Mouse (Mus musculus): ENCODE data around the gene Patj. TPM values are rescaled to one million over a fixed set of nuclear protein-coding genes. Genes with fewer than 3 reads are reported as not detected.
"Not testable (repeated sequence)": the region's sequence is repeated elsewhere in the genome, so short reads cannot be mapped to it uniquely, and the experiment has no call there.

Gene Patj
- 1 to 10 TPM; 6.6 to 7.7 TPM for total RNA-seq (2021)
- long read RNA-seq, experiment 1, partial matches to known transcripts, result 3 of 5 reads
- long read RNA-seq, experiment 1, other reads (novel, unspliced or antisense), result 2 of 5 reads
- long read RNA-seq, experiment 2, partial matches to known transcripts, result 1 of 1 reads
- long read RNA-seq, experiment 2, other reads (novel, unspliced or antisense), result 0 of 1 reads

GRCm38 (mm10) chr4:98395690-98396437, at the start of gene Patj:
TSS of gene Patj (plus strand) at chr4:98395785.
- peak; percentile 72 for DNase-seq

- no peak for DNase-seq
Observed at GRCm38 (mm10) chr4:98348580-98348979, 47.0 kb upstream of the Patj start.

GRCm38 (mm10) chr4:98358034-98358809, 37.4 kb upstream of the Patj start:
- DNase-seq, result no peak

GRCm38 (mm10) chr4:98375401-98375800, 20.2 kb upstream of the Patj start:
- DNase-seq, result no peak

DNA sequence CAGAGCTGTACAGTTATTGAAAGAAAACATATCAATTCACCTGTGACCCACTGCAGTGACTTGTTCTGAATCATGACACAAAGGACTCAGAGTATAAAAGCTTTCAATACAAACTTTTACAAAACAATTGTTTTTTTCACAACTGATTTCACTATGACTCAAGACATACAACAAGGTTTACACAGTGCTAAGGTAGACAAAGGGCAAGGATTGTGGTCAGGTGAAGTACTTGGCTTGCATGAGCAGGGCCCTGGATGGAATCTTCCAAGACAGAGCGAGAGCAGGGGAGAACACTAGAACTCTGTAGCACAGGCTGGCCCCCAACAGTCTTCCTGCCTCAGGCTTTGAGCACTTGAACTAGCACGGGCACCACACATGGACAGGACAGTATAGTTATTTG, 18.6 kb upstream of the Patj start:
- DNase-seq, result no peak

GRCm38 (mm10) chr4:98382716-98383424, 12.7 kb upstream of the Patj start, which contains the start of gene Tm2d1:
TSS of gene Tm2d1 (minus strand) at chr4:98383306.
- DNase-seq, result peak; percentile 91

- DNase-seq, result no peak
Observed at GRCm38 (mm10) chr4:98385036-98385435, 10.5 kb upstream of the Patj start.

DNA sequence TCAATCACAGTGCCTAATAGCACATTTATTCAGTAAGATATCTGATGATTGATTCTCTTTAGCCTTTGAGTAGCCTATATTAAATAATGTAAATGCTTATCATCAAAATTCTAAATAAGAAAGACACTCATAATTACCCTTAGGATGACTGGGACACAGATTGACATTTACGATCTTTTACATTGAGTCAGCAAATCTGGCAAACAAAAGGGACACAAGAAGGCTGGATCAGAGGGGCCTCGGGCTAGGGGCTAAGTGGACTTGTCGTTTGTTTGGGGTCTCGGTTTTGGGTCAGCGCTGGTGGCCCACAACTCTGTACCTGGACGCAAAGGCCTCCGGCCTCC, 267 bp upstream of the Patj start:
- DNase-seq, result no peak

GRCm38 (mm10) chr4:98400926-98401583, 5.5 kb downstream of the Patj start:
- no peak for DNase-seq

- no peak for DNase-seq
Observed at GRCm38 (mm10) chr4:98401584-98401962, 6.0 kb downstream of the Patj start.

DNA sequence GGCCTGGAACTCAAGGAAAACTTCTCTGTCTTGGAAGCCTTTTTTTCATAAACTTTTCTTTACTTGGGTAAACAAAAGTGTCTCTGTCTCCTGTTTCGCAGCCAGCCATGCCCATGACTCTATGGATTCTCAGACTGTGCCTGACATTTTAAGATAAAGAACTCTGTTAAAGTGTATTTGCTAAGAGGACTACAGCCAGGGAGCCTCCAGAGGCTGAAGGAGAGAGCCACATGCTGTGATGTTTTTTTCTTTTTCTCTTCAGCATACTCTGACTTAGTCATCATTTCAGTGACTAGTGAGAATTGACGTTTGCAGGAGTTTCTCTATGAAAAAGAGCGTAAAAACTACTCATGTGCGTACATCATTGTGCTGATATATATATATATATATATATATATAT, 7.9 kb downstream of the Patj start:
- DNase-seq, result no peak

DNA sequence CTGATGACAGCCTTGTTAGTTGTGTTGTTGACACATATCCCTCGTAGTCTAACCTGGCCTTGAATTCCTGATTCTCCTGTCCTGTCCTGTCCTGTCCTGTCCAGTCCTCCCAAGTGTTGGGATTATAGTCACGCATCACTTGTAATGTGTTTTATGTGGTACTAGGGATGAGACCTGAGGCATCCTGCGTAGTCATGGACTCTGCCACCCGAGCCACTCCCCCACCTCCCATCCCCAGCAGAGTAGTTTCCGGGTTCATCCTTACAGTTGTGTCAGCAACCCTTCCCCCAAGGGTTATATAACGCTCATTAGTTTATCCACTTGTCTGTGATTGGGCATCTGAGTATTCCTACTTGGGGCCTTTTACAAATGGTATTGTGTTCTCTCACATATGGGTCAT, 8.8 kb downstream of the Patj start:
- DNase-seq, result no peak

DNA sequence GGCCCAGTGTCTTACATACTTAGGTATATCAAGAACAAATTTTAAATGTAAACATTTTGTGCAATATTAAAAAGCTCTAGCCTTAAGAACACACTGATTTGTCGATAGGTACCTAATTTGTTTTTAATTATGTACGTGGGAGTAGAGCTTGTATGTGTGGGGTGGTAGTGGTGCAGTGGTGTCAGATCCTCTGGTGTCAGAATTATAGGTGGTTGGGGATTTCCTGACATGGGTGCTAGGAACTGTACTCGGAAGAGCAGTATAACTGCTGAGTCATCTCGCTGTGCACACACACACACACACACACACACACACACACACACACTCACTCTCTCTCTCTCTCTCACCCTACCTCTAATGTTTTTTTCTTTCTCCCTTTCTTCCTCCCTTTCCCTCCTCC, 12.9 kb downstream of the Patj start:
- no peak for DNase-seq

DNA sequence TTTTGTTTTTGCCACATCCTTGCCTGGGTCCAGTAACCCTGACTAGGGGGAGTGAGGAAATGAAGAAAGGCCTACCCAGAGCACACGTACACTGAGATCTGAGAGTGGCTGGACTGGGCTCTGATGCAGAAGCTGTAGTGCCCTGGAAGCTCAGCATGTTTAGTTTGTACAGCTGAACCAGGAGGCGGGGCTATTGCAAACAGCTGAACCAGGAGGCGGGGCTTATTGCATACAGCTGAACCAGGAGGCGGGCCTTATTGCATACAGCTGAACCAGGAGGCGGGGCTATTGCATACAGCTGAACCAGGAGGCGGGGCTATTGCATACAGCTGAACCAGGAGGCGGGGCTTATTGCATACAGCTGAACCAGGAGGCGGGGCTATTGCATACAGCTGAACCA, 19.6 kb downstream of the Patj start:
- not testable (repeated sequence) for DNase-seq

DNA sequence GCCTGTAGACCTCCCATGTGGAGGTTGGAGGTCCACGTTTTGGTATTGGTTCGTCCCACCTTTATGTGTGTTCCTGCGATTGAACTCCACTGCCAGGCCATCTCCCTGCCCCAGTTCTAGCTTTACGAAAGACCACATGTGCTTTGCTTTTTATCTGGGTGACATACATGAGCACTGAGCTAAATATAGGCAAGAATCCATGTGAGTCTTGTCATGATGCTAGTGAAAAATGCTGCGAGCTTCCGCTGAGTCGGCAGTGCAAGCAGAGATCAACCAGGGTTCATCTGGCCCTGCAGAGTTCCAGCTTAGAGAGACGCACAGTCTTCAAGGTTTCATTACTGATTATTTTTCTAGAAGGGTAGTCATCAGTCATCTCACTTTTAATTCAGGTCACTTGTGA, 32.8 kb downstream of the Patj start:
- no peak for DNase-seq

DNA sequence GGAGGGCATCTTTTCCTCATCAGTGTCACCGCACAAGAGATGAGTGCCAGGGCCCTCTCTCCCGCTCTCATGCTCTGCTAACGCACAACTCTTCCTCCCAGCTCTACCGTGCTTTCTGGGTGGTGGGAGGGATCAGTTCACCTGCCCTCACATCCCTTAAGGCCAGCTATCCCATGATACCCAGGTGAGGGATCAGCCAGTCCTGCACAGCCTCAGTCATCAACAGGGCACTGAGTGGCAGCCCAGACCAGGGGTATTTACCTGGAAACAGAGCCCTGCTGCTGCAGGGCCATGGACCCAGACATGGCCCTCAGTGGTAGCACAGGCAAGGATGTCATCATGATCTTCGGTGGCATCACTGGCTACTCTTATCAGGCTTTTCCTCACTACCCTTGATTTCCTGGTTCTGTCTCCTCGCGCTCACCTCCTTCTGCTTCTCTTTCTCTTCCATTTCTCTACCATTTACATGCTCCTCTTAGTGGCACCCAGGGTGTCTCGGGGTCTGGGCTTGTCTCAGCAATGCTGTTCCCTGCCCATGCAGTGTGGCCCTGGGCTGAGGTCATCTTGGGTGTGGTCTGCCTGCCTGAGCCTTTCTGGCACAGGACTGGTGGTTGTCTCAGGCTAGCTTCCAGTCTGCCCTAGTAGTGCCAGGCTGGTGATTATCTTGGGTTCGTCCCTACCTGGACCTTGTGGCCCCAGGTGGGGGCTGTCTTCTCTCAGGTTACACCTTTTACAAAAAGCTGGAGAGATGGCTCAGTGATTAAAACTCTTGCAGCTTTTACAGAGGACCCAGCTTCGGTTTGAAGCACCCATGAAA, 40.3 kb downstream of the Patj start:
- DNase-seq, result no peak

DNA sequence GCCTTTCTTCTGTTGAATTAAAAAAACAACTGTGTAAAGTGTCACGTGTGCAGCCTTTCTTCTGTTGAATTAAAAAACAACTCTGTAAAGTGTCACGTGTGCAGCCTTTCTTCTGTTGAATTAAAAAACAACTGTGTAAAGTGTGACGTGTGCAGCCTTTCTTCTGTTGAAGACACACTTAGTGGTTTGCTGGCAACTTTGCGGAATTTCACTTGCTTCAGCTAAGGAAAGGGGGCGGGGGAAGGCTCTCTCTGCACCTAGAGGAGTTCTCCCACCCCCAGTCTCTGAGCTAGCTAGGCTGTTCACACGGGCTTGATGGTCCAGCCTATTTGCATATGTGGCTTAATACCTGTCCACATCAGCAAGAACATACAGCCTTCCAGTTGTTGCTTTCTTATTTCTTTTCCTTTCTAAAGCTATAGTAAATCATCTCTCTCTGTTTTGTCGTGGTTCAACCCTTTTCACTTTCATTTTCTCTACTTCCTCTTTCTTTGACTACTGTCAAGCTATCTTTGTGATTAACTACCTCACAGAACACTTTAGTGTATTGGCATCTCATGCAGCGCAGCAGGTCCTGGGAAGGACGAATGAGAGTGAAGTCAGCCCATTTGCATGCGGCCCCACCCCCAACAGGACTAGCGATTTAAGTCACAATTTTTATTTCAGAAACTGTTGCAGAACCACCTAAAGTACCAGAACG, 41.2 kb downstream of the Patj start:
- DNase-seq, result peak; percentile 41

DNA sequence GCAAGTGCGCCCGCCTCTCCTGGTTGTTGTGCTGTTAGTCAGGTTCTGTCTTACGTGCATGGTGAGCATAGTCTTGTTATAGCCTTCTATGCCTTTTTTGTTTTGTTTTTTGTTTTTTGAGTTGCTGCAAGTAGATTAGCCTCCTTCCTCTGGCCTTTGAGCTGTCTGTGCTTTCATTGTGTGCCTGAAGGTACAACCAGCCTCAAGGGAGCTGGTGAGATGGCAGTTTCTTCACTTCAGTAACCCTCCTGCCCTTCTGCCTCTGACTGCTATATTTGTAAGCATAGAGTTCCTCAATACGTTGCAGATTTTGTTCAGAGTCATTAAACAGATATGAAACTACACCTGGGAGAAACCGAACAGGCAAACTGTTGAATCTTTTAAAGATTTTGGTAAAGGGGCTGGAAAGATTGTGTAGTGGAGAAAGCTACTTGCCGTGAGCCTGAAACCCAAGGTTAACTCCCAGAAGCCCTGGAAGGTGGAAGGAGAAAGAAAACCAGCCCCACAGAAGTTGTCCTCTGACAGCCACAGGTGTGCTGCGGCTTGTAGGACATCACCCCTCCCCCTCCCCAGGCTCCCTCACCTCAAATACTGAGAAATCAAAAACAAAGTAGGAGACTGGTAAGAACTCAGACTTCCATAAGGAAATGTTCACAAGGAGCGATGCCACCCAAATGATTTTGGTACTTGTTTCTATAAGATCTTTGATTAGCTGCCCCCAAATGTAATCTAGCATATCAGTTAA, 43.8 kb downstream of the Patj start:
- no peak for DNase-seq

GRCm38 (mm10) chr4:98441248-98441647, 45.7 kb downstream of the Patj start:
- no peak for DNase-seq

Data from adrenal gland, postnatal 10 days (tissue).